Mouse (Mus musculus) E14TG2a.4 (cell line): Measurements from ENCODE around the gene Arhgap20.

Experiments used
- H3K27me3 ChIP-seq: 2 replicates; pipeline ENCODE4 v1.6.1; 2014; ENCODE audit warnings: low read length, control low read depth; ENCODE audit not compliant: insufficient read depth
- H3K36me3 ChIP-seq: 2 replicates; pipeline ENCODE4 v1.6.1; 2014; ENCODE audit warnings: low read length, control low read depth; ENCODE audit not compliant: insufficient read depth
- H3K4me1 ChIP-seq: replicated peaks from 2 replicates; pipeline ENCODE4 v1.6.1; 2014; ENCODE audit warnings: low read depth, low read length, control low read depth
- H3K4me3 ChIP-seq: replicated peaks from 2 replicates; pipeline ENCODE4 v1.5.1; 2014; ENCODE audit warnings: mild to moderate bottlenecking, low read length
- H3K9me3 ChIP-seq: 2 replicates; pipeline ENCODE4 v1.6.1; 2014; ENCODE audit warnings: low read length, control low read depth
- CTCF ChIP-seq: conservative IDR thresholded peaks from 2 replicates; pipeline ENCODE4 v1.5.1; 2014; ENCODE audit warnings: low read length
- NANOG ChIP-seq: IDR thresholded peaks from 2 replicates; pipeline ENCODE4 v1.6.1; 2014; ENCODE audit warnings: borderline replicate concordance, low read length, mixed read lengths
- POU5F1 ChIP-seq: IDR thresholded peaks from 2 replicates; pipeline ENCODE4 v1.6.1; 2014; ENCODE audit warnings: low read length, borderline replicate concordance

Arhgap20 gene

GRCm38 (mm10) chr9:51875531-51875930, 110.4 kb downstream of the Arhgap20 start:
- H3K4me1 ChIP-seq, result no peaks in the 10 kb centered on the region
- H3K27me3 ChIP-seq, result no peaks in the 10 kb centered on the region
- no peak for TF ChIP-seq NANOG
- TF ChIP-seq POU5F1, result no peak
- no peak for TF ChIP-seq CTCF

GRCm38 (mm10) chr9:51881386-51881785, 116.2 kb downstream of the Arhgap20 start:
- Histone ChIP-seq H3K4me1 (no peaks in the 10 kb centered on the region), H3K4me3 (no peak overlapping the region), H3K36me3 (no peaks in the 10 kb centered on the region), H3K27me3 (no peaks in the 10 kb centered on the region), H3K9me3 (no peaks in the 10 kb centered on the region)
- TF ChIP-seq POU5F1 (no peak), CTCF (no peak), NANOG (no peak)

More at GRCm38 (mm10) chr9:51875531-51875930, 110.4 kb downstream of the Arhgap20 start:
- no peak overlapping the region for H3K4me3 ChIP-seq
- no peaks in the 10 kb centered on the region for H3K36me3 ChIP-seq
- no peaks in the 10 kb centered on the region for H3K9me3 ChIP-seq

GRCm38 (mm10) chr9:51881881-51882280, 116.7 kb downstream of the Arhgap20 start:
- Histone ChIP-seq H3K36me3 (no peaks in the 10 kb centered on the region), H3K4me1 (no peaks in the 10 kb centered on the region), H3K9me3 (no peaks in the 10 kb centered on the region), H3K27me3 (no peaks in the 10 kb centered on the region), H3K4me3 (no peak overlapping the region)
- no peak for TF ChIP-seq NANOG

GRCm38 (mm10) chr9:51883319-51883718, 118.2 kb downstream of the Arhgap20 start:
- Histone ChIP-seq H3K4me3 (no peak overlapping the region), H3K27me3 (no peaks in the 10 kb centered on the region), H3K4me1 (no peaks in the 10 kb centered on the region), H3K36me3 (no peaks in the 10 kb centered on the region), H3K9me3 (no peaks in the 10 kb centered on the region)
- TF ChIP-seq NANOG (no peak), POU5F1 (no peak)

DNA sequence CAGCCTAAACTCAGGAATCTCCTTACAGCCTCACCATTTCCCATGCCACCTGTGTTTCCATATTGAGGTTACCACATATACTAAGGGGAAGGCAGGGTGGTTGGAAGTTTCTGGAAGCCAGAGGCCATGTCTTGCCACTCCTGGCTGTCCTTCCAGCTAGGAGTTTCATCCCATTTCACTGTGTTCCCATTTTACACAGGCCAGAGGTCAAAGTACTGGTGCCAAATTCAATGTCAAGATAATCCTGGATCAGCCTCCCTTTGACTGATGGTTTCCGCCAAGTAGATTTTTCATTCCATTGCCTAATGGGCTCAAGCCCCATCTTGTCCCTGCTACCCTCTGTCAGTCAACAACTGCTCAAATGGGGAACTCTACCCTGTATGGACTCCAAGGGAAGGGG, 127.8 kb downstream of the Arhgap20 start:
- TF ChIP-seq POU5F1 (no peak), NANOG (no peak), CTCF (no peak)
- Histone ChIP-seq H3K4me1 (no peaks in the 10 kb centered on the region), H3K9me3 (no peaks in the 10 kb centered on the region)

More for the DNA sequence above, 127.8 kb downstream of the Arhgap20 start:
- Histone ChIP-seq H3K4me3 (no peak overlapping the region), H3K36me3 (no peaks in the 10 kb centered on the region), H3K27me3 (no peaks in the 10 kb centered on the region)
